22 mouse cellular contexts compared by ENCODE assay signal in genomic region chr19:35735754-35736153, GRCm38 (mm10).
DNase-seq lines count a peak whose midpoint lies in the region; ATAC-seq and TF ChIP-seq lines count a peak whose summit lies in the region.
"Had no signal": no experiment of that assay in that cellular context is flagged by ENCODE, and none has a peak within 500 bp of the region (broad histone marks: within the 10 kb centered on the region; RNA-seq: fewer than 3 reads in every experiment).

No protein-coding gene starts in this region.

- no peak overlapping the region for H3K9ac ChIP-seq in MEL (ENCODE audit: control insufficient read depth, low read depth, low read length, poor library complexity, severe bottlenecking)

- no peak for TF ChIP-seq POLR2A in MEL (IDR thresholded peaks at IDR 0.05; ENCODE audit: control insufficient read depth in 1 of 2, insufficient read depth in 1 of 2, low read depth in 1 of 2, low read length in 2 of 2, poor library complexity in 1 of 2)

- no peak for TF ChIP-seq CTCF in G1E (IDR thresholded peaks at IDR 0.05; ENCODE audit: low read depth, low read length)
- TF ChIP-seq CTCF in MEL (IDR thresholded peaks at IDR 0.05 in 2 of 3, conservative IDR thresholded peaks at IDR 0.05 in 1 of 3; ENCODE audit: control insufficient read depth in 1 of 3, insufficient read depth in 1 of 3, low read depth in 2 of 3, low read length in 3 of 3, poor library complexity in 1 of 3, severe bottlenecking in 1 of 3): no peak

- H3K4me3 ChIP-seq in heart, embryonic 10.5 days: no peak overlapping the region
- H3K4me3 ChIP-seq in G1E (ENCODE audit: low read depth, low read length) (no peak overlapping the region), MEL (ENCODE audit: control insufficient read depth in 1 of 2, insufficient read depth in 1 of 2, low read depth in 2 of 2, low read length in 2 of 2) (no peak overlapping the region)

- ATAC-seq in G1E (ENCODE audit: extremely low read depth, insufficient number of reproducible peaks, low FRiP score, poor library complexity, severe bottlenecking): 0 out of 2 replicates have a peak, but pooled peaks have one; percentile 1
- ATAC-seq: activated CD4-positive, CD25-positive, alpha-beta regulatory T cell, adult 4 months; CD4-positive, CD25-positive, alpha-beta regulatory T cell, adult 4 months; Patski had no signal

- peak; percentile 45 for DNase-seq in heart, adult 11 months
- DNase-seq in heart, embryonic 10.5 days (ENCODE audit: low spot score): no peak
- no peak for DNase-seq in G1E (ENCODE audit: low spot score)
- peak; percentile 55 for DNase-seq in MEL (ENCODE audit: low read depth, low spot score)
- DNase-seq in right cerebral cortex, postnatal 10 days (ENCODE audit: low spot score in 2 of 2): no peak
- DNase-seq in layer of hippocampus, adult 8-10 months (ENCODE audit: low spot score in 2 of 2): no peak
- DNase-seq: adrenal gland, adult 2 months; adrenal gland, adult 8-10 months; adrenal gland, postnatal 10 days; adrenal gland, postnatal 14 days; adrenal gland, postnatal 25 days; adrenal gland, postnatal 36 days; B cell, adult 2 months; cerebellum, adult 11 months; cerebellum, adult 11-12 months; cerebellum, adult 18-20 months; cerebellum, adult 2 months; cerebellum, adult 8-10 months had no signal

- TF ChIP-seq EP300 in MEL (IDR thresholded peaks at IDR 0.05; ENCODE audit: low read depth in 1 of 2, low read length in 2 of 2): no peak

- H3K79me2 ChIP-seq in MEL (ENCODE audit: control insufficient read depth, insufficient read depth, low read length, poor library complexity): no peaks in the 10 kb centered on the region

- no peaks in the 10 kb centered on the region for H3K4me1 ChIP-seq in heart, embryonic 10.5 days
- H3K4me1 ChIP-seq in G1E (ENCODE audit: insufficient read depth, low read depth, low read length) (peaks cover 6% of the 10 kb centered on the region), MEL (ENCODE audit: control insufficient read depth in 1 of 2, insufficient read depth in 2 of 2, low read length in 2 of 2) (no peaks in the 10 kb centered on the region)

- H3K27ac ChIP-seq in heart, embryonic 10.5 days: no peak overlapping the region
- H3K27ac ChIP-seq in MEL (ENCODE audit: control insufficient read depth, low read depth, low read length): no peak overlapping the region

- no peaks in the 10 kb centered on the region for H3K27me3 ChIP-seq in heart, embryonic 10.5 days (ENCODE audit: insufficient read depth, poor library complexity, severe bottlenecking)
- H3K27me3 ChIP-seq in G1E (ENCODE audit: insufficient read depth, low read length) (no peaks in the 10 kb centered on the region), MEL (ENCODE audit: control insufficient read depth in 1 of 2, insufficient read depth in 2 of 2, low read length in 2 of 2) (no peaks in the 10 kb centered on the region)
- H3K27me3 ChIP-seq: CH12.LX had no signal

- no peaks in the 10 kb centered on the region for H3K36me3 ChIP-seq in heart, embryonic 10.5 days
- H3K36me3 ChIP-seq in G1E (replicated peaks): no peaks in the 10 kb centered on the region
- H3K36me3 ChIP-seq in MEL (ENCODE audit: control insufficient read depth in 1 of 2, insufficient read depth in 2 of 2, low read length in 2 of 2): no peaks in the 10 kb centered on the region

- TF ChIP-seq RAD21 in MEL (IDR thresholded peaks at IDR 0.05; ENCODE audit: low read depth, low read length): no peak

- WGBS in heart, embryonic 10.5 days: 76% methylated on average over 4 of the region's 4 CpGs

- no peaks in the 10 kb centered on the region for H3K9me3 ChIP-seq in heart, embryonic 10.5 days
- H3K9me3 ChIP-seq in G1E (replicated peaks) (no peaks in the 10 kb centered on the region), MEL (replicated peaks; ENCODE audit: insufficient read depth, low read length) (no peaks in the 10 kb centered on the region)

TF ChIP-seq in MEL, 35 proteins besides CTCF, POLR2A, EP300 and RAD21:
- TF ChIP-seq ETS1 (IDR thresholded peaks at IDR 0.05; ENCODE audit: low read depth, low read length) (peak; percentile 59; the same call in 1 of the 2 replicates), USF1 (IDR thresholded peaks at IDR 0.05; ENCODE audit: low read depth, low read length) (0 out of 2 replicates have a peak, but pooled peaks have one; percentile 39), GATA1 (IDR thresholded peaks at IDR 0.05; ENCODE audit: low read depth, low read length) (no peak)

Comparison
In these comparisons a context has a peak if more than half of its experiments do, and no peak if none do; other contexts are left out.
1. DNase-seq: peak in heart, adult 11 months (single experiment) and MEL (single experiment); none in heart, embryonic 10.5 days (single experiment), G1E (single experiment), right cerebral cortex, postnatal 10 days (0 of 2) and layer of hippocampus, adult 8-10 months (0 of 2).